Mouse (Mus musculus) stomach, embryonic 16.5 days (tissue): ENCODE data around the gene Glt8d2. TPM values are rescaled to one million over a fixed set of nuclear protein-coding genes. Genes with fewer than 3 reads are reported as not detected.
A peak's percentile ranks its signal among the peaks of the same experiment; 100 is the strongest.
"Not testable (repeated sequence)": the region's sequence is repeated elsewhere in the genome, so short reads cannot be mapped to it uniquely, and the experiment has no call there.

Experiments used
- ATAC-seq: fragments of 200-750 bp; cut with Nextera tagmentation; 2 replicates; pipeline ENCODE4 v1.8.0; 2017; ENCODE audit warnings: moderate number of reproducible peaks, moderate TSS enrichment; ENCODE audit not compliant: insufficient read depth, low FRiP score
- H3K27ac ChIP-seq: fragments of 300-500 bp; sonication (generic); 2 replicates; pipeline ENCODE4 v1.5.1; 2014; ENCODE audit warnings: low read length
- H3K27me3 ChIP-seq: fragments of 300-500 bp; sonication (generic); 2 replicates; pipeline ENCODE4 v1.6.1; 2014; ENCODE audit warnings: low read length, control low read depth, mixed read lengths; ENCODE audit not compliant: control insufficient read depth, insufficient read depth
- H3K36me3 ChIP-seq: fragments of 300-500 bp; sonication (generic); 2 replicates; pipeline ENCODE4 v1.6.1; 2014; ENCODE audit warnings: low read length; ENCODE audit not compliant: control insufficient read depth, insufficient read depth
- H3K4me1 ChIP-seq: fragments of 300-500 bp; sonication (generic); 2 replicates; pipeline ENCODE4 v1.6.1; 2014; ENCODE audit warnings: low read length, control low read depth, mixed read lengths; ENCODE audit not compliant: control insufficient read depth, insufficient read depth
- H3K4me2 ChIP-seq: fragments of 300-500 bp; sonication (generic); 2 replicates; pipeline ENCODE4 v1.6.1; 2014; ENCODE audit warnings: low read depth, low read length, mixed read lengths
- H3K4me3 ChIP-seq: fragments of 300-500 bp; sonication (generic); replicated peaks from 2 replicates; pipeline ENCODE4 v1.5.1; 2014; ENCODE audit warnings: mild to moderate bottlenecking, low read length
- H3K9ac ChIP-seq: fragments of 300-500 bp; sonication (generic); 2 replicates; pipeline ENCODE4 v1.6.1; 2014; ENCODE audit warnings: low read length
- H3K9me3 ChIP-seq: fragments of 300-500 bp; sonication (generic); replicated peaks from 2 replicates; pipeline ENCODE4 v1.6.1; 2016; ENCODE audit warnings: low read length, control low read depth; ENCODE audit not compliant: control insufficient read depth
- WGBS: fragments of 180-500 bp; shearing (Covaris S2); extraction: QIAGEN DNeasy Blood & Tissue Kit; methylation state at CpG from one replicate; pipeline ENCODE4 v1.1.7; 2014; 5-methylcytosine and 5-hydroxymethylcytosine counted together
- polyA plus RNA-seq: library from polyadenylated mRNA; unstranded; fragments of >200 nt; fragmentation: Nextera tagmentation; extraction: Ambion mirVana; gene quantifications from 2 replicates; pipeline ENCODE4 v1.2.1, GENCODE M21; 2015

The Glt8d2 gene
- polyA plus RNA-seq, 1 experiment from 2014 or later: 9.1 TPM

DNA sequence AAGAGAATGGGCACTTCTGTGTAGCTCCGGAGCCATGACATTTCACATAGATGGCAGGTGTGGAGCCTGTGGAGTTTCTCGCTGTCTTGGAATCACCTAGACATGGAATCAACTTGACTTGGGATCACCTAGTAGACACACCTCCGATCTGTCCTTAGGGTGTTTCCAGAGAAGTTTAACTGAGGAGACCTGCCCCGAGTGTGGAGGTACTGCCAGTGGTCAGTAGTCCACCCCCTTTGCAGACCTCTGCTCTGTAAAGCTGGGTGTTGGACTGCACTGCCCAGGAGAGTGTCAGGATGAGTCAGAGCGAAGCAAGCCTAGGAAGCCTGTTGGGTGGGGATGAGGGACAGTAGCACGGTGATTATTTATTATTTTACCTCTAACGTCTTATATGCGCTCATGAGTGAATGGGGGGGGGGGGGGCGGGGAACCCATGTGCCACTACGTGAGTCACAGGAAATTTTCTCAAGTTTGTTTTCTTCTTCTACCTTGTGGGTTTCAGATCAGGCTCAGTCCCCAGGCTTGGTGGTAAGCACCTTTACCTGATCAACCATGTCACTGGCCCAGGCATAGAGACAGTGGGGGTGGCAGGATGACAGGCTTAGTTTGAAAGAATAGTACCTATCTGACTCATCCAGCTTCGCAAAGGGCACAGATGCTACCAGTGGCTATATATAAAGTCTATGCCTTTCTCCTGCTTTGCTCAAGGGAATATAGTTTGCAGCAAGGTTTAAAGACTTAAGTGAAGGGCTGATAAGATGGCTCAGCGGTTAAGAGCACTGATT is 57.8 kb downstream of the Glt8d2 start:
- Histone ChIP-seq H3K4me1 (peaks cover 9% of the 10 kb centered on the region), H3K36me3 (peaks cover 7% of the 10 kb centered on the region; the same call in 1 of the 2 replicates), H3K27me3 (no peaks in the 10 kb centered on the region), H3K4me2 (no peak overlapping the region), H3K9ac (no peak overlapping the region), H3K9me3 (no peaks in the 10 kb centered on the region), H3K4me3 (no peak overlapping the region), H3K27ac (no peak overlapping the region)
- ATAC-seq: no peak
- 93% methylated on average over 12 of the region's 12 CpGs for WGBS

DNA sequence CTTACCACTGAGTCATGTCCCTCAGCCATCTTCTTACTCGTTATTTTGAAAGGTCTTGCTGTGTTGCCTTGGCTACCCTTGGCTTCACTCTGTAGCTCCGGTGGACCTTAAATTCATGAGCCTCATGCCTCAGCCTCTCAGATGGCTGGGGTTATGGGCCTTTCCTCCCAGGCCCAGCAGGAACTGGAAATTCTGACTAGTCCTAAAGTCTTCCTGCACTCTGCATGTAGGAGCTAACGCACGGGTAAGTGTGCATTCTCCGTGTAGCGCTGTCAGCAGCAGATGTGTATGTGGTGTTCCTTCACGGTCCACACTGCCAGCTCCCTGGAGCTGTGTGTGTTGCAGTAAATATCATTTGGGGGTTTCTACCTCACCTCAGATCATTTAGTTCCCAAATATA is 59.3 kb downstream of the Glt8d2 start:
- Histone ChIP-seq H3K4me3 (peak overlapping the region; percentile 90; the same call in 1 of the 2 replicates), H3K27me3 (no peaks in the 10 kb centered on the region), H3K9ac (peak overlapping the region; percentile 38; the same call in 1 of the 2 replicates), H3K4me1 (peaks cover 9% of the 10 kb centered on the region), H3K4me2 (peak overlapping the region; percentile 83), H3K36me3 (peaks cover 4% of the 10 kb centered on the region; the same call in 1 of the 2 replicates), H3K9me3 (no peaks in the 10 kb centered on the region), H3K27ac (no peak overlapping the region)
- no peak for ATAC-seq
- WGBS: 88% methylated on average over 7 of the region's 7 CpGs

- Histone ChIP-seq H3K4me3 (peak overlapping the region; percentile 90), H3K9ac (peak overlapping the region; percentile 91), H3K27ac (peak overlapping the region; percentile 82; the same call in 1 of the 2 replicates), H3K36me3 (peaks cover 4% of the 10 kb centered on the region; the same call in 1 of the 2 replicates), H3K9me3 (no peaks in the 10 kb centered on the region), H3K27me3 (no peaks in the 10 kb centered on the region), H3K4me2 (peak overlapping the region; percentile 83), H3K4me1 (peaks cover 9% of the 10 kb centered on the region)
- no peak for ATAC-seq
- WGBS: 12% methylated on average over 7 of the region's 7 CpGs
Observed at GRCm38 (mm10) chr10:82630497-82630896, 60.0 kb downstream of the Glt8d2 start.

- H3K9me3 ChIP-seq, H3K36me3 ChIP-seq, H3K27me3 ChIP-seq, H3K4me1 ChIP-seq: not testable (repeated sequence)
- H3K27ac ChIP-seq: peak within 1 kb of the TSS; percentile 93
- under 1% methylated on average over 71 of the region's 78 CpGs for WGBS
- H3K9ac ChIP-seq: peak within 1 kb of the TSS; percentile 91
- peak within 1 kb of the TSS; percentile 96 for H3K4me2 ChIP-seq
- H3K4me3 ChIP-seq: peak within 1 kb of the TSS; percentile 90
- ATAC-seq: peak; percentile 99
Observed at GRCm38 (mm10) chr10:82629586-82630255, 60.7 kb downstream of the Glt8d2 start, which contains the start of gene Tdg. Tdg (plus strand) TSS chr10:82629828.

- Histone ChIP-seq H3K4me2 (peak overlapping the region; percentile 96), H3K9me3 (no peaks in the 10 kb centered on the region), H3K27ac (peak overlapping the region; percentile 93), H3K9ac (peak overlapping the region; percentile 91), H3K4me3 (peak overlapping the region; percentile 90), H3K27me3 (no peaks in the 10 kb centered on the region), H3K36me3 (peaks cover 4% of the 10 kb centered on the region; the same call in 1 of the 2 replicates), H3K4me1 (peaks cover 9% of the 10 kb centered on the region)
- WGBS: 5% methylated on average over 11 of the region's 11 CpGs
- ATAC-seq: peak; percentile 3
Observed at GRCm38 (mm10) chr10:82629111-82629585, 61.3 kb downstream of the Glt8d2 start.

DNA sequence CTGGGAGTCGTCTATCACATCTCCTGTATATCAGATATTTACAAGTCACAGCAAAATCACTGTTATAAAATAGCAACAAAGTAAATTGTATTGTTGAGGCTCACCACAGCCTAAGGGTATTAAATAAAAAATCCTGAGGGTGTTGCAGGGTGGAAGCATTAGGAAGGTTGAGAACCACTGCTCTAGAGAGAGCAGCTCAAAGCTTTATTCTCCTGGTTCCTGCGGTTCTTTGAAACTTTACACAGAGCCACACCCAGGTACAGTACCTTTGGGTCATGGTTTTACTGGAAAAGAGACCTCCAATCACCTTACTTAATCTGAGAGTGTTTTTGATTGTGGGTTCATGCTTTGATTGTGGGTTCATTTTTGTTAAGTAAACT is 66.9 kb downstream of the Glt8d2 start:
- peak overlapping the region; percentile 64 for H3K4me2 ChIP-seq
- not testable (repeated sequence) for H3K9me3 ChIP-seq, H3K36me3 ChIP-seq, H3K27me3 ChIP-seq, H3K4me1 ChIP-seq, ATAC-seq
- peak overlapping the region; percentile 80 for H3K9ac ChIP-seq
- WGBS: 0% methylated on average over 2 of the region's 2 CpGs
- peak overlapping the region; percentile 63 for H3K4me3 ChIP-seq
- H3K27ac ChIP-seq: peak overlapping the region; percentile 77

DNA sequence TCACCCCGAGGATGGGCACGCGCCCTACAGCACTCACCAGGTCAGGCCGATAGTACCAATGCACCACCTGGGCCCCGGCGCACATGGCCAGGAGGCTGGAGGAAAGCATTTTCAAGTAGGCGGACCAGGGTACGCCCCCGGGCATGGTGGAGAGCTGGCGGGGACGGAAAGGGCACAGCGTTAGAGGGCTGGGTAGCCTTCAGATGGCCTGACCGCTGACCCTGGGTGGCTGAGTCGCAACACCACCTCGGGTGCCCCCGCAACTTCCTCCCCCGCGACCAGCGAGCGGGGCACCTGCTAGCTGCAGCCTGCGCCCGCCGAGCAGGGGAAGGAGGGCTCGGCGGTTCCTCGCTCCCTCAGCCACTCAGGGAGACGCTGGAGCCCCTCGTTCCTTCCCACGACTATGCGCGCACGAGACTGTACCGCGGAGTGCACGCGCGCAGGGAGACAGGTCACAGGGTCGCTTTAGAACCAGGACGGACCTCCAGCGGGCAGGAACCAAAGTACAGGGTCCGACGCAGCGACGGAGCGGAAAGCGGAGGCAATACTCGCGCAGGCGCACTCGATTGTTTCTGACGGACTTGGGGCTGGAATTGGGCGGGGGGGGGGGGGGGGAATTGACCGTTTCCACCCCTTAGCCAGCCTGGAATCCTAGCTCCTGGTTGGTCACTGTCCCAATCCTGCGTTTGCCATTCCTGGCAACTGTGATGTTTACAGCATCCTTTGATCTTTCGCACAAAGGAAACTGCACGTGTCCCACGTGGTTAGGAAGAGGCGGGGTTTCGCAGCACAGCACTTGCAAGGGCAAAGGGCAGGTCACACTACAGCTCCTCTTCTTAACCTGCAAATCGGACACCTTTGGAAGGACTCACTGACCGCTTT is 67.5 kb downstream of the Glt8d2 start, which contains the start of gene 1190007I07Rik:
Gene 1190007I07Rik (minus strand): TSS at position 558 of the 882 bp plus-strand sequence.
- Histone ChIP-seq H3K4me3 (peak within 1 kb of the TSS; percentile 63), H3K9me3 (no peaks in the 10 kb centered on the region), H3K4me1 (peaks cover 4% of the 10 kb centered on the region; the same call in 1 of the 2 replicates), H3K27ac (peak within 1 kb of the TSS; percentile 77), H3K4me2 (peak within 1 kb of the TSS; percentile 64), H3K27me3 (no peaks in the 10 kb centered on the region), H3K9ac (peak within 1 kb of the TSS; percentile 80), H3K36me3 (no peaks in the 10 kb centered on the region)
- ATAC-seq: peak; percentile 90
- 0% methylated on average over 58 of the region's 61 CpGs for WGBS

GRCm38 (mm10) chr10:82622235-82622634 is 68.2 kb downstream of the Glt8d2 start:
- no peaks in the 10 kb centered on the region for H3K27me3 ChIP-seq
- H3K27ac ChIP-seq: no peak overlapping the region
- peak overlapping the region; percentile 80 for H3K9ac ChIP-seq
- peaks cover 4% of the 10 kb centered on the region; the same call in 1 of the 2 replicates for H3K4me1 ChIP-seq
- H3K36me3 ChIP-seq: no peaks in the 10 kb centered on the region
- H3K4me3 ChIP-seq: peak overlapping the region; percentile 63
- ATAC-seq: no peak
- no peaks in the 10 kb centered on the region for H3K9me3 ChIP-seq
- H3K4me2 ChIP-seq: peak overlapping the region; percentile 64
- 22% methylated on average over 9 of the region's 9 CpGs for WGBS
